Mouse (Mus musculus) neural tube, embryonic 10.5 days (tissue): Measurements from ENCODE around the gene Actrt3.
"Not testable (repeated sequence)": the region's sequence is repeated elsewhere in the genome, so short reads cannot be mapped to it uniquely, and the experiment has no call there.

ENCODE experiments used
- DNase-seq: peaks from one replicate; pipeline ENCODE4 v3.0.0-alpha.2; 2017; ENCODE audit warnings: low spot score; ENCODE audit errors: extremely low spot score

The Actrt3 gene

DNA sequence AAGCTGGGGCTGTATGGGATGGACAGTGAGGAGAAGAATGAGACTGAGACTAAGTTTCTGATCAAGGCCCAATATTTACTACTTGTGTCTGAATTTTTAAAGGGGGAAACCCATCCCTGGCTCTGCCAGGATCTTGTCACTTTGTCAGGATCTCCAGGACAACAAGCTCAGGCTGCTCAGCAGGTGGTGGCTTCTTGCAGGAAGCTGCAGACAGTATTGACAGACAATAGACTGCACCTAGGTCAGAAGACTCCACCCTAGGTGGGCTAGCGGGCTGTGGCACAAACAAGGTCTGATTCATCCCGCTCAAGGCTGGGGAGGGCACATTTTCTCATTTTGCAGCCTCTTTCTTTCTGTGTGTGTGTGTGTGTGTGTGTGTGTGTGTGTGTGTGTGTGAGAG is 26.2 kb downstream of the Actrt3 start:
- no peak for DNase-seq

DNA sequence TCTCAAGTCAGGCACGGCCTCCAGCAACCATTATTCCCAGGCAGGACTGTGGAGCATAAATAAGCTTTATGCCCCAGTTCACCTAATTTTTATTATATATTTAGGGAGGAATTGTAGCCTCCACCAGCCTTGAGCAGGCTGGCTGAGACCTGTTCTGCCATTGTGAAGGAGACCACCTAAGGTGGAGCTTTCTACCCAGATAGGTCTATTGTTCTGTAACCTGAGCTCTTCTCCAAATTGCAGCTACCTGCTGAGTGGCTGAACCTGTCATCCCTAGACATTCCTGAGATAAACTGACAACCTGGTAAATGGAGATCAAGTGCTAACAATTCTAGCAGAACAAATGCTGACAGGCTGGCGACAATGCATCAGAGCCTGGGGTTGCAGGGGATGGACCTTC is 33.4 kb downstream of the Actrt3 start:
- DNase-seq: not testable (repeated sequence)

DNA sequence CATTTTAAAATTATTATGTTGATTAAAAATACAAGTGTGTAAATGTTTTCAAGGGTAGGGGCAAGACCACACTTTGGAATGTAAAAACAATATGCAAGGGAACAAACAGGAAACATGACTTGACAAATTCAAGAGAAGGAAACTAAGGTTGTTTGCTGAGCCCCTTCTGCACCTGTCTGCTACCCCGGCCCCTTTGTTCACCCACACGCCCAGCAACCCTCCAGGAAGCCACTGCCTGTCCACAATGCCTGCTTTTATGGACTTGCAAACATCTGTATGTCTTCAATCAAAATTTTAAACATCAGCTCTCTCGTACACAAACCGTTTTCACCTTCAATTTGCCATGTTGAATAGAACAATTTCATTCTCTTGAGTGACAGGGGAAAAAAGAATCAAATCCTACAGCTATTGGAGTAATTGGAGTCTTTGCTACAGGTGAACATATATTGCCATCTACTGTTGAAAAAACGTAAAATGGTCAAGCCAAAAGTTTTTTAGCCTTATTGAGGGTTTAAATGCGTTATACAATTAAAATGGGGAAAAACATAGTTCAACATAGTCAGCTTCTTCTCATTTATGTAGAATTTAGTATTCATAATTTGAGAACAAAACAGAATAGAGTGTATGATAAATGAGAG is 38.9 kb downstream of the Actrt3 start:
- no peak for DNase-seq

DNA sequence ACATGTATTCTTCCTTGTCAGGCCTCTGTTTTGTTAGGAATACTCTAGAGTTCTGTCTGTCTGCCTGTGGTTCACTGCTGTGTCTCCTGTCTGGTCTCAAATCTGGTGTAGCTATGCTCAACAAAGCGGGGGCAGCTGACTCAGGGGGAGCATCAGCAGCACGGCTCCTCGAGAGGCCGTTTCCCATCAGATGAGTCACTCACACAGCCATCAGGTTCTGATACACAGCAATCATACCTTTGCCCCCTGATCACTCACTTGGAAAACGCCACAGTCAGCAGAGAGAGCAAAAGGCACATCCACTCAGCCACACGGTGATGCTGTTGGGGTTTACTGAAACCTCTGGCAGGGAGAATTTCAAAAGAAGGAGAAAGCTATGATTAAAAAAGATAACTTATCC is 46.0 kb downstream of the Actrt3 start:
- no peak for DNase-seq

DNA sequence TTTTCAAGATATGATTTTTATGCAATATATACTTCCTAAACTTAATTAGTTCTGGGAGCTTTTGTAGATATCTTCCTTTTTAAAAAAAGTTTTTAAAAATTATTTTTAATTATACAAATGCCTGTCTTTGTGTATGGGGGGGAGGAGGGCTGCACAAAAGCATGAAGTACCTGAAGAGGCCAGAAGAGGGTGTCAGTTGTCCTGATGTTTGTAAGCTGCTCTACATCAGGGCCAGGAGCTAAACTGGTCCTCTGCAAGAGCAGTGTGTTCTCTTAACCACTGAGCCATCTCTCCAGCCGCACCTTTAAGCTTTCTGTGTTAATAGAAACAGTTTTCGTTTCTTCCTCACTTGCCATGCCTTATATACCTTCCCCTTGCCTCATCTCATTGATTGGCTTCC is 49.5 kb downstream of the Actrt3 start:
- DNase-seq: no peak

DNA sequence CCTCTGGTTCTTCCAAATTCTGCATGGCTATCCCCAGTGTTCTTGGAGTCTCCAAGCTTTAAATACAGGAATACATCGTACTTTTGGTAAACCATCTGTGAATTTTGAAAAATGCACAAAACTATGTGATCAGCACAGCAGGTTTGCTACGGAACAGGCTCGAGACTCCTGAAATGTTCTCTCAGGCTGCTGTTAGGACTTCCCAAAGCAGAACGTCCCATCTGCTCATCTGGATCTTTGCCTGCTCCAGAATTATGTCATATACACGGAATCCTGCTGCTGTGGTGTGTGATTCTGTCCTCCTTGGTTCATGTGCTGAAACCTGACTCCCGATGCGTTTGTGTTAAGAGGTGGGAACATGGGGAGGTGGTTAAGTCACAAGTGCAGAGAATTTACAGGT is 50.8 kb downstream of the Actrt3 start:
- DNase-seq: no peak

DNA sequence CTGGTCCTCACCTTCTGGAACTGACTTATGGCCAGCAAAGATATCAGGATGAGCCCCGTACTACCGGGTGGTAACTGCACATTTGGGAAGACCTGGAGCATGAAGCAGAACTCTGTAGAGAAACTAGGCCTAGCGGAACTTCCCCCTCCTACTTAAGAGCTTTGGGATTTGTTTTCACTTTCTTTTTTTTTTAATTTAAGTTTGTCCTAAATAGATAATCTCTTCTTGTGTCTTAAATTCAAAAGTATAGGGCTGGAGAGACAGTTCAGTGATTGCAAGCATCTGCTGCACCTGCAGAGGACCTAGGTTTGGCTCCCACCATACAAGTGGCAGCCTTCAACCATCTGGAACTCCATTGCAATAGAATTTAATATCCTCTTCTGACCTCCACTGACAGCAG is 51.8 kb downstream of the Actrt3 start, which contains the start of gene Mecom:
TSS of gene Mecom (minus strand) at position 101 of the 400 bp plus-strand sequence.
- DNase-seq: no peak
